Mouse (Mus musculus) ES-Bruce4 (cell line): ENCODE data around the gene Nudt15. TPM values are rescaled to one million over a fixed set of nuclear protein-coding genes. Genes with fewer than 3 reads are reported as not detected.
"Not testable (repeated sequence)": the region's sequence is repeated elsewhere in the genome, so short reads cannot be mapped to it uniquely, and the experiment has no call there.

Experiments
- H3K27ac ChIP-seq: 2 replicates; pipeline ENCODE4 v1.5.1; 2012; ENCODE audit warnings: low read length, inconsistent platforms; ENCODE audit not compliant: insufficient read depth
- H3K27me3 ChIP-seq: 2 replicates; pipeline ENCODE4 v1.6.1; 2012; ENCODE audit warnings: mild to moderate bottlenecking, low read length, inconsistent platforms; ENCODE audit not compliant: control insufficient read depth, poor library complexity, insufficient read depth, severe bottlenecking
- H3K36me3 ChIP-seq: 2 replicates; pipeline ENCODE4 v1.6.1; 2012; ENCODE audit warnings: inconsistent platforms, mild to moderate bottlenecking, low read length, moderate library complexity; ENCODE audit not compliant: control insufficient read depth, poor library complexity, insufficient read depth, severe bottlenecking
- H3K4me1 ChIP-seq: one replicate; pipeline ENCODE4 v1.8.1; 2011; ENCODE audit warnings: low read length; ENCODE audit not compliant: control insufficient read depth, insufficient read depth
- H3K4me3 ChIP-seq: 2 replicates; pipeline ENCODE4 v1.5.1; 2011; ENCODE audit warnings: low read depth, mild to moderate bottlenecking, low read length
- H3K9ac ChIP-seq: 2 replicates; pipeline ENCODE4 v1.6.1; 2012; ENCODE audit warnings: low read depth, mild to moderate bottlenecking, inconsistent platforms; ENCODE audit not compliant: poor library complexity, severe bottlenecking
- H3K9me3 ChIP-seq: replicated peaks from 2 replicates; pipeline ENCODE4 v1.6.1; 2012; ENCODE audit warnings: mild to moderate bottlenecking, low read length, inconsistent platforms; ENCODE audit not compliant: control insufficient read depth, poor library complexity, insufficient read depth, severe bottlenecking
- CTCF ChIP-seq: IDR thresholded peaks from one replicate; pipeline ENCODE4 v1.8.1; 2011; ENCODE audit warnings: low read depth, low read length
- EP300 ChIP-seq: IDR thresholded peaks from 2 replicates; pipeline ENCODE4 v1.6.1; 2011; ENCODE audit warnings: low read depth, low read length; ENCODE audit not compliant: insufficient read depth
- POLR2A ChIP-seq: IDR thresholded peaks from one replicate; pipeline ENCODE4 v1.8.1; 2011; ENCODE audit warnings: low read length; ENCODE audit not compliant: insufficient read depth
- polyA plus RNA-seq: library from polyadenylated mRNA; stranded (reverse); fragments of >200 nt; gene quantifications from 2 replicates; pipeline ENCODE4 v1.2.4, GENCODE M21; 2011; ENCODE audit warnings: low read depth; ENCODE audit not compliant: missing spikeins, insufficient read depth, insufficient read length

Nudt15 gene
- polyA plus RNA-seq = 3.3 and 3.9 TPM in 2 replicates

DNA sequence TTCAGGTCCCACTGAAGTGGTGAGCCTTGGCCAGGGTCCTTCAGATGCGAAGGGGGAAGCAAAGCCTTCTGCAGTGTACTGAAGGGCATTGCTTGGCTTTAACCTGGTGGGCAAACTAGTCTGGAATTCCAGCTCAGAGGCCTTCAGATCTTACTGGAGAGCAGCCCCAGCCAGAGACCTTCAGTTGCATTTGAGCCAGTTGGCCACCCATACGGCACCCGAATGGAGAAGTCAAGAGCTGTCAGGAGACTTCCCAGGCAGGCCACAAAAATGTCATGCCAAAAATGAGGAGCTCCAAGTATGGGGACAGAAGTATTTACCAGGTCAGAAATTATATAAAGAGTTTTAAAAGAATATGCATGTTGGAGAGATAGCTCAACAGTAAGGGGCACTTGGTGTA, at the start of gene Nudt15:
Nudt15 (minus strand) TSS at position 192 of the 400 bp plus-strand sequence.
- Histone ChIP-seq H3K27ac (no peak within 1 kb of the TSS), H3K9ac (no peak within 1 kb of the TSS), H3K4me3 (no peak within 1 kb of the TSS), H3K4me1 (peaks cover 2% of the 10 kb centered on the region), H3K9me3 (no peaks in the 10 kb centered on the region), H3K36me3 (no peaks in the 10 kb centered on the region), H3K27me3 (no peaks in the 10 kb centered on the region)
- no peak for TF ChIP-seq EP300
- no peak for TF ChIP-seq CTCF
- no peak for TF ChIP-seq POLR2A

DNA sequence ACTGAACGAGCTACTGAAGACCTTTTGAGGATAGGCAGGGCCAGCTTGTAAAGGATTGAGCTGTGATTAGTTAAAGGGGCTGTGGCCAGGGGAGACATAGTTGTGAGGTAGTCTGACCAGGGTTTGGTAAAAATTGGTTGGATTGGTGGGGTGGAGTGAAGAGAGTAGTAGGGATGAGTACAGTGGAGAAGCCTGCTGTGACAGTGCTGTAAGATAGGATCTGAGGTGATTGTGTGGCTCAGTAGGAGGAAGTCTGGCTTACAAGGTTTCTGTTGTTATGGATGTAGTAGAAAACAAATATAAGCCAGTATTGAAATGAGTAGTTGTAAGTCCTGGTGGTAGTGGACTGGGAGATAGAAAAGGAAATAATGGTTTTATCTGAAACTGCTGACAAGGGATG, 44.1 kb upstream of the Nudt15 start:
- Histone ChIP-seq H3K36me3 (no peaks in the 10 kb centered on the region), H3K9ac (no peak overlapping the region), H3K27me3 (no peaks in the 10 kb centered on the region), H3K4me3 (no peak overlapping the region), H3K9me3 (no peaks in the 10 kb centered on the region), H3K27ac (no peak overlapping the region), H3K4me1 (no peaks in the 10 kb centered on the region)
- no peak for TF ChIP-seq EP300
- no peak for TF ChIP-seq POLR2A
- no peak for TF ChIP-seq CTCF

DNA sequence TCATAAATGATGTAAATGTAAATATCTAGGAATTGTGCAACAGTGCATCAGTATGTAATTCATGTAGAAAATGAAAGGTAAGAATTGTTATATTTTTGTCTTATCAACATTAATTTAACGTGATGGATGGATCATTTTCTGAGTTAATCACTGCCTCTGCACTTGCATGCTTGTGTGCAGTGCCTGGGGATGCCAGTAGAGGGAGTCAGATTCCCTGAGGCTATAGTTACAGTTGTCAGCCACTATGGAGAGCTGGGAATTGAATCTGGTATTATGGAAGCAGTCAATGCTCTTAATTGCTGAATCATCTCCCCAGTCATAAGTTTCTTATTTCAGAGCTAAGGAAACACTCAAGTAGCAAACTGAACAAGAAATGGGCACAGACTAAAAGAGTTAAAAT, 40.0 kb upstream of the Nudt15 start:
- H3K36me3 ChIP-seq = no peaks in the 10 kb centered on the region
- no peak overlapping the region for H3K4me3 ChIP-seq
- TF ChIP-seq EP300 (no peak), CTCF (peak; percentile 59), POLR2A (no peak)
- H3K27me3 ChIP-seq = no peaks in the 10 kb centered on the region
- H3K4me1 ChIP-seq = no peaks in the 10 kb centered on the region
- no peak overlapping the region for H3K27ac ChIP-seq
- 0 out of 2 replicates have a peak, but pooled peaks cover 4% of the 10 kb centered on the region for H3K9me3 ChIP-seq
- H3K9ac ChIP-seq = no peak overlapping the region

DNA sequence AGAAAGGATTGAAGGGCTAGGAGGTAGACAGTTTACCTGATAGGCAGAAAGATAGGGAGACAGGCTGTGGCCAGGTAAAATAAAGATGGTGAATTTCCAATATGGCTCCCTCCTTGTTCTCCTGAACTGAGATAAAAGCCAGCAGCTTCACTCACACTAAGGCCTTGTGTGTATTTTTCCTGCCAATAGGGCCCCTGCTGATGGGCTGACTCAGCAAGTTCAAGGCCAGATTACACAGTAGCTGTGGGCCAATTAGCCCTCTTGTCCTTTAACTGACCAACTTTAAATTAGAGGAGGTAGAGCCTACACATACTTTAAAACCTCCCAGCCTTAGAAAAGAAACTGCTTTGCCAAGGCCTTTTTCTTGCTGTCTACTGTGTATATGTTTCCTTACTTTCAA, 28.3 kb upstream of the Nudt15 start:
- H3K36me3 ChIP-seq = peaks cover 7% of the 10 kb centered on the region; the same call in 1 of the 2 replicates
- H3K27ac ChIP-seq = peak overlapping the region; percentile 79
- H3K9ac ChIP-seq = no peak overlapping the region
- peaks cover 27% of the 10 kb centered on the region for H3K9me3 ChIP-seq
- TF ChIP-seq CTCF (no peak), POLR2A (no peak), EP300 (no peak)
- H3K4me1 ChIP-seq = no peaks in the 10 kb centered on the region
- H3K4me3 ChIP-seq = no peak overlapping the region
- H3K27me3 ChIP-seq = no peaks in the 10 kb centered on the region

DNA sequence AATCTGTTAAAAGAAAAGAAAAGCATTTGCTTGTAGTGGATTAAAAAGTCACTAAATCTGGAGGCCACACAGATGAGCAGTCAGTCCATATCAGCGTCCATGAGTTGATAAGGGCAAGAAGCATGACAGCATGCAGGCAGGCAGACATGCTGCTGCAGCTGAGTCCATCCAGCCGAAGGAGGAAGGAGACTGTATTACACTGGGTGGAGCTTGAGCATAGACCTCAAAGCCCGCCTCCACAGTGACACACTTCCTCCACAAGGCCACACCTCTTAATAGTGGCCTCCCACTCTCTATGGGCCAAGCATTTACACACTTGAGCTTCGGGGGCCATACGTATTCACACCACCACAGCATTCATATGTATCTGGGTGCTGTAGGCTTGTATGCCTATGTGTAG, 26.0 kb upstream of the Nudt15 start:
- Histone ChIP-seq H3K27me3 (no peaks in the 10 kb centered on the region), H3K27ac (peak overlapping the region; percentile 49; the same call in 1 of the 2 replicates), H3K9me3 (peaks cover 27% of the 10 kb centered on the region), H3K4me3 (no peak overlapping the region), H3K36me3 (peaks cover 5% of the 10 kb centered on the region; the same call in 1 of the 2 replicates), H3K4me1 (no peaks in the 10 kb centered on the region), H3K9ac (no peak overlapping the region)
- TF ChIP-seq POLR2A = no peak
- no peak for TF ChIP-seq CTCF
- TF ChIP-seq EP300 = no peak

DNA sequence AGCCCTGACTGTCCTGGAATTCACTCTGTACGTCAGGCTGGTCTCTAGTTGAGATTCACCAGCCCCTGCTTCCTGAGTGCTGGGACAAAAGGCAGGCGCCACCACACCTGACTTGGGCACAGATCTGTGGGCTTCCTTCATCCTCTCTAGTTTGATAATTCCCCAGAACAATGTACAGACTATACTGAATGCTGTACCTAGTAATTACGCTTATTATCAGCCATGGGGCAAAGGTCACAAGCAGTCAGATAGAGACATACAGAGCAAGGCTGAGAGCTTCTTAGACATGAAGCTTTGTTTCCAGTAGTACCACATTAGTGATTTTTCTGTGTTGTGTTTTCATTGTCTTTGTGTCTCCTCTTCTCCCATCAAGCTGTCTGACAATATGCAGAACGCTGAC, 23.1 kb upstream of the Nudt15 start:
- H3K9me3 ChIP-seq = peaks cover 15% of the 10 kb centered on the region
- no peaks in the 10 kb centered on the region for H3K27me3 ChIP-seq
- no peak overlapping the region for H3K27ac ChIP-seq
- TF ChIP-seq POLR2A (no peak), CTCF (no peak), EP300 (no peak)
- H3K9ac ChIP-seq = no peak overlapping the region
- H3K4me3 ChIP-seq = no peak overlapping the region
- peaks cover 1% of the 10 kb centered on the region; the same call in 1 of the 2 replicates for H3K36me3 ChIP-seq
- no peaks in the 10 kb centered on the region for H3K4me1 ChIP-seq

DNA sequence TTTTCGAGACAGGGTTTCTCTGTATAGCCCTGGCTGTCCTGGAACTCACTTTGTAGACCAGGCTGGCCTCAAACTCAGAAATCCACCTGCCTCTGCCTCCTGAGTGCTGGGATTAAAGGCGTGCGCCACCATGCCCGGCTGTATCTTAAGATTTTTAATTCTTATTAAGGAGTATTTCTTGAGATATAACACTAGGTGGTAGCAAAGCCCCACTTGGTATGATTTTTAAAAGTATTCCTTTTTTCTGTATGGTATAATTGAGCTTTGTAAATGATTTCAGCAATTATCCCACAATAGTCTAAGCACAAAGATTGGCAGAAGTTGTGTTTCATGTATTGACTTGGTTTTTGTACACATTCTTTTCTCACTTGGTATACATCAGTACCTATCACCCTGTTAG, 21.8 kb upstream of the Nudt15 start:
- not testable (repeated sequence) for H3K4me1 ChIP-seq, H3K27ac ChIP-seq, H3K9ac ChIP-seq, H3K36me3 ChIP-seq, H3K9me3 ChIP-seq, H3K4me3 ChIP-seq, H3K27me3 ChIP-seq
